Mouse (Mus musculus) G1E (cell line): ENCODE measurements around the gene Has1.

ENCODE experiments used
- CTCF ChIP-seq: IDR thresholded peaks from 2 replicates; pipeline ENCODE4 v1.5.1; 2012; ENCODE audit warnings: low read depth, low read length, inconsistent platforms, mixed read lengths
- GATA1 ChIP-seq: IDR thresholded peaks from 2 replicates; pipeline ENCODE4 v1.6.1; 2012; ENCODE audit warnings: borderline replicate concordance, low read length, inconsistent platforms, mixed read lengths
- GATA2 ChIP-seq: IDR thresholded peaks from 2 replicates; pipeline ENCODE4 v1.6.1; 2012; ENCODE audit warnings: low read depth, low read length, inconsistent platforms, borderline replicate concordance

DNA sequence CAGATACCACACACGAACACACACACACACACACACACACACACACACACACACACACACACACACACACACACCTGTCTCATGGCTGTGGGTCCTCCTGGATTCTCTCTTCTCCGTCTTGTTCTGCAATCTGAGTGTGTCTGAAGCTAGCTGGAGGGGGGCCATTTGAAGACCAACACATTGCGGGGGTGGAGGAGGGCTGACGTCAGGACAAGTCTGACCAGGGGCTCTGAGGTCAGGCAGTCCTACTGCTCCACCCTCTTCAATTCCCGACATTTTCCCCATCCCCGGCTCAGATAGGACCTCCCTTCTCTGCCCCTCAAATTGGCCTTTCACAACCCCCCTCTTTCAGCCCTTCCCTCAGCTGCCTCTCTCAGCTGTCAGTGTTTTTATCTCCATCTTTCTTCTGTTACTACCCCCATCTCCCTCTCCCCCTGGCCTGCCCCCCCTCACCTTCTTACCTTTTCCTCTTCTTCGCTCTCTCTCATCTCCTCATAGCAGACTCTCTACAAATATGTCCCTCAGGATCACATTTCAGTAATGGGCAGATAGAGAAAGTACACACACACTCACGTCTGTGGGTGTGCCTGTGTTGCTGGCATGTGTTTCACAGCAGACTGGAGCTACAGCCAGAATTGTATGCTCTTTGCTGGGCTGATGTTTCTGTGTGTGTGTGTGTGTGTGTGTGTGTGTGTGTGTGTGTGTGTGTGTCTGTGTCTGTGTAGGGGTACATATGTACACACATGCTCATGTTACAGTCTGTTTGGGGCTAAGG lies at the start of gene Has1:
- no peak for TF ChIP-seq CTCF
- no peak for TF ChIP-seq GATA1
- no peak for TF ChIP-seq GATA2
